Mouse (Mus musculus): ENCODE measurements at regions not wholly inside any gene's neighbourhood (a gene's known extent, or its start where the extent isn't known, plus 50 kb on each side); places are given as distances from the start of the nearest gene placed in this dataset.

- TF ChIP-seq POLR2A (IDR thresholded peaks at IDR 0.05; ENCODE audit: extremely low read depth, insufficient read depth, low read length) (no peak), CTCF (IDR thresholded peaks at IDR 0.05; ENCODE audit: low read depth, low read length) (no peak)
Observed at GRCm38 (mm10) chr13:84805190-84805589, 384.0 kb upstream of the Ccnh start.

Data from liver, adult 2 months (tissue).